Mouse (Mus musculus): ENCODE data around the gene Insc.

Gene Insc

DNA sequence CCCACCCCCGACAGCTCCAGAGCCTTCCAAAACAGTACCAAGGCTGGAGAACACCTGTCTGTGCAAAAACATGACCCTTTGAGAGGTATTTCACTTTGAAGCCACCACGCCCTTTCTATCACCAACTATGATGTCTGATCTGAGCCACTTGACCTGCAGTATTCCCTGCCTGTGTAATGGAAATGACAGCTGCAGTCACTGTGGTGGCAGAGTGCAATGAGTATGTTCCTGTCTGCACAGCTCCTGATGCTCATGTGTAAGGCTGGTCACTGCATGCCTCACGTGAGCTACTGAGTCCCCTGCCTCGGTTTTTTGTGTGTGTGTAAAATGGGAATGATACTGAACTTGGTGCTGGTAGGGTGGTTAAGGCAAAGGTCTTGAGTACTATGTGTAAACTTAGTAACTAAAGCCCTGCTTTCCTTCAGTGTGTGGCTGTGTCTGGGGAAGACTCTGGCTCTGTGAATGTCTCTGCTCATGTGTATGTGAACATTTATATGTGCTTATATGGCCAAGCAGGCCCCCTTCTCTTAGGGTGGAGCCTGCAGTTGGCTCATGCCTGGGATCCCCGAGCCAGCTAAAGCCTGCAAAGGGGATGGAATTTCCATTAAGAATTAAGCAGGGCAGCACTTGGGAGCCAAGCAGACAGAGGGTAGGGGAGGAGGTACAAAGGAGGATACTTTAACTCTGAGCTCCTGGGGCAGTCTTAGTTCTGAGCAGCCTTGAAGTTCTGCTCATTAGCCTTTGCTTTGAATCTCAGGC, at the start of gene Insc:
Gene Insc (plus strand): TSS at position 673 of the 759 bp plus-strand sequence.
- peak; percentile 30 for DNase-seq (ENCODE audit: low read depth, low spot score)

GRCm38 (mm10) chr7:114700871-114701270, 42.6 kb upstream of the Insc start:
- DNase-seq (ENCODE audit: low read depth, low spot score): no peak

DNA sequence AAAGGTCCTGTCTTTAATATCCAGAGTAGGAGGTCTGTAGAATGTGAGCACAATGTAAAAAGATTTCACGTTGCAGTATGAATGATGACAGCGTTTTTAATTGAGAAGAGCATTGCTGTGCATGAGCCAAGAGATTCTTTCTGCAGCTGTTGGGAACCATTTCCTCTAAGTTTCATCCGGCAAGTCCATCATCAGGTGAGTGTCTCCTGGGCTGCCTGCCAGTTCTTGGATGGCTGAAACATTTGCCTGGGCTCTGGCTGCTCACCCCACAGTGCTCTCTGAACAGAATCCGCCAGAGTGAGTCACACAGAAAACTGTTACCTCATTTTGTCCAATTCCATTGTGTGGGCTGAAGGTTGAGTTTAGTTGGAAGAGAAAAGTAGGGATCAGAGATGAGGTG, 36.8 kb upstream of the Insc start:
- no peak for DNase-seq (ENCODE audit: low read depth, low spot score)

DNA sequence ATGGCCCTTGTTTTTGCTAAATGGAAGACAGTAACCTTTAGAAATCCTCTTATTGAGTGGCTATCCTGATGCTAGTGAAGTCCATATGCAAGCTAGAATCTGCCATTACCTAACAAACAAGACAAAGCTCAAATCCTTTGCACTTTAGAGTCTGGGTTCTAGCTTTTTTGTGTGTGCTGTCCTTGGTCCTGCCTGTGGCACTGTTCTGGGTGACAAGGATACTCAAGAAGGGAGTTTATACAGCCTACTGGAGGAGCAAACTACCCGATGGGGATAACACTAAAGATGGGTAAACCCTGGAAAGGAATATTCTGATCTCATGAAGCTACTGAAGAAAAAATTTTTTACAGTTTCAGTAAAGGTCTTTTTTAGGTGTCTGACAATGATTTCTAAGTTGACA, 36.1 kb upstream of the Insc start:
- no peak for DNase-seq (ENCODE audit: low read depth, low spot score)

- no peak for DNase-seq (ENCODE audit: low read depth, low spot score)
Observed at GRCm38 (mm10) chr7:114710419-114710818, 33.1 kb upstream of the Insc start.

GRCm38 (mm10) chr7:114712523-114712922, 31.0 kb upstream of the Insc start:
- no peak for DNase-seq (ENCODE audit: low read depth, low spot score)

GRCm38 (mm10) chr7:114718300-114718699, 25.2 kb upstream of the Insc start, which contains the start of gene Calcb:
Gene Calcb, plus strand, starts transcription at chr7:114718643.
- no peak for DNase-seq (ENCODE audit: low read depth, low spot score)

DNA sequence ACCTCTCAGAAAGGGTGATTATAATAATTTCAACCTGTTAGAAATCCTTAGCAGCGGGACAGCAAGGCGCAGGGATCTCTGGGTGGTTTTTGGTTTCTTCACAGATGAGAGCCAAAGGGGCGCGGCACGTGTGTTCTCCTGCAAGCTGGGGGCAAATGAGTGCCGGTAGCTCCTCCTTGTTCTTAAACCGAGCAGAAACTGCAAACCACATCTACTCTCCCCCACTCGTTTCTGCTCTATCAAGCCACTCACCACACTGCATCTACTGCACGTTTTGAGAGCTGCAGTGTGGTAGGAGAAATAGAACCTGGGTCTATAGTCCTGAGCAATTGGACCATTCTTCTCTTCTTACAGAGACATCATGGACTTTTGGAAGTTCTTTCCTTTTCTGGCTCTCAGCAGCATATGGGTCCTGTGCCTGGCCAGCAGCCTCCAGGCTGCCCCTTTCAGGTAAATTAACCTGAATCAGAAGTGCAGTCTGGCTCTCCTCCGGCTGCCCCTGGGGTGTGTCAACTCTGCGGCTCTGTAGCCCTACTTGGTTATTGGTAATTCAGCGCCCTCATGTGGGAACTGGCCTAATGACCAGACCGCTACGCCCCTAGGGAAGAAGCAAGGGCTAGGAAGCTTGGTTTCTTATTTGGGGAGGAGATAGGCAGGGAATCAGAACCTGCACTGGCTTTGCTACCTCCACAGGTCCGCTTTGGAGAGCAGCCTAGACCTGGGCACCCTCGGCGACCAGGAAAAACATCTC, 23.9 kb upstream of the Insc start:
- peak; percentile 59 for DNase-seq (ENCODE audit: low read depth, low spot score)

- DNase-seq (ENCODE audit: low read depth, low spot score): peak; percentile 45
Observed at GRCm38 (mm10) chr7:114729696-114730095, 13.8 kb upstream of the Insc start.

DNA sequence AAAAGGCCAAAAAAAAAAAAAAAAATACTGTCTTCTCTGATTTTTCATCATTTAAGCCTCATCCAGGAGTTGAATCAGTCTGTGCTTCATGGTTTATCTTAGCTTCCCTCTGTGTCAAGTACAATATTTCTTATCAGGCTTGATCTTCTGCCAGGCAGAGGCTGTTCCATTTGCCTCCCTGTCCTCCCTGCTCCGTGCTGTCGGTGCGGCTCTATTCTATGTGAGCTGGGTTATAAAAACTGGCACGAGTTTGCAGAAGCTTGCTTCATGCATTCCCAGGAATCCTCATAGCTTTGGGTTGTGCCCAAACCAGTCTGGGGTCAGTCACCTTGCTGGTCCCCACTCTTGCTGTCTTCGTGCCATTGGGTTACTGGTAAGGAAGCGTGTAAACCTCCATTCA, 12.3 kb upstream of the Insc start:
- DNase-seq (ENCODE audit: low read depth, low spot score): no peak

GRCm38 (mm10) chr7:114731700-114732099, 11.8 kb upstream of the Insc start:
- DNase-seq (ENCODE audit: low read depth, low spot score): peak; percentile 41

GRCm38 (mm10) chr7:114736256-114736655, 7.2 kb upstream of the Insc start:
- DNase-seq (ENCODE audit: low read depth, low spot score): no peak

- no peak for DNase-seq (ENCODE audit: low read depth, low spot score)
Observed at GRCm38 (mm10) chr7:114738166-114738565, 5.3 kb upstream of the Insc start.

- peak; percentile 94 for DNase-seq (ENCODE audit: low read depth, low spot score)
Observed at GRCm38 (mm10) chr7:114740360-114741165, 2.9 kb upstream of the Insc start.

- DNase-seq (ENCODE audit: low read depth, low spot score): peak; percentile 44
Observed at GRCm38 (mm10) chr7:114744639-114745245, 1.2 kb downstream of the Insc start.

GRCm38 (mm10) chr7:114745481-114746271, 2.2 kb downstream of the Insc start:
- peak; percentile 17 for DNase-seq (ENCODE audit: low read depth, low spot score)

- no peak for DNase-seq (ENCODE audit: low read depth, low spot score)
Observed at GRCm38 (mm10) chr7:114747596-114747995, 4.1 kb downstream of the Insc start.

DNA sequence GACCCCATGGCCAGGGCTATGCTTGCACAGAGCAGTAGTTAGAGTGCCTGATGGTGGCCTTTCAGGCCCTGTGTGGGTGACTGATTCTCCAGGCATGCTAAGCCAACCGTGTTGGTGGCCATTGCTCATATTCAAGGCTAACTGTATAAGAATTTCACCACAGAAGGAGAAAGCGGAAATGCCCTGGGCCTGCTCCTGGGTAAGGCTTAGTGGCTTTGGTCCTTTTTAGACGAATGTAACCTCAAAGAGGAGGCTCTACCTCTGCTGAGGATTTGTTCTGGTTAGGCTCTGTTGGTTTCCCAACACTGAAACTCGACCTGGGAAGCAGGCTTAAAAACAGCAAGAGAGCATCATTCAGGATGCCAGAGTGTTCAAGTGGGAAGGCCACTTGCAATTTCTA, 4.7 kb downstream of the Insc start:
- DNase-seq (ENCODE audit: low read depth, low spot score): no peak

DNA sequence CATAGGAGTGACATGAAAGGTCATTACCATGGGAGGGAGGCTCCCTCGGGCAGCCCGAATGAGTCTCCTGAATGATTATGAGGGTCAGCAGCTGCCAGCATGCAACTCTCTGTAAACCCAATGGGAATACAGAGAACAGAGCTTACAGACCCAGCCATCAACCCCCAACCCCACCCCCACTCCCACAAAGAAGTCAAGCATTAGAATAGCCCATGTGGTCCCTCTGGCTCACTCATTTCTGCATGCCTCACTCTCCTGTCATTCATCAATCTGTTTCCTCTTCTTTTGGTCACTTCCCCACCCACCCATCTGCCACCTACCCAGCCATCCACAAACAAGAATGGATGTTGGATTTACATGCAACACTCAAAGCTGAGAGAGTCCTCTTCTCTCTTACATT, 10.0 kb downstream of the Insc start:
- no peak for DNase-seq (ENCODE audit: low read depth, low spot score)

GRCm38 (mm10) chr7:114754196-114754595, 10.7 kb downstream of the Insc start:
- DNase-seq (ENCODE audit: low read depth, low spot score): no peak

DNA sequence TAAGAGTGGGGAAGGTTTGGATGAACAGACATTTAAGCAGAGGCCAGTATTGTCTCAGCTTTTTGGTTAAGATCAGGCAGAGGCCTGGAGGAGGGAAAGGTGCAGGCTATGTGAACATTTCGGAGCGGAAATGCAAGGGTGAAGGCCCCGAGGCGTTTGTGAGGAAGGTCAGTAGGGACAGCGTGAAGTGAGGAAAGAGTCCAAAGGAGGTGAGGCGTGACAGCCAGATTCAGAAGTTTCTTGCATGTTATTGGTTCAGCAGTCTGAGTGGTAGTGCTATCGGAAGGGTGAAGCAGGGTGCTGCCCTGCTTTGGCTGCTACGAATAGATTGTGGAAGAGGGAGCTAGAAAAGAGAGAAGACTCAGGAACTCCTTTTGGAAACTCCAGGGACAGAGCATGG, 11.1 kb downstream of the Insc start:
- no peak for DNase-seq (ENCODE audit: low read depth, low spot score)

All from ZHBTc4 (cell line).